Mouse (Mus musculus) spleen, adult 12 weeks (tissue): ENCODE results near the gene Sema3b.

ENCODE experiments used
- DNase-seq: peaks from one replicate; pipeline ENCODE4 v3.0.0; 2022; ENCODE audit warnings: low spot score

The Sema3b gene

DNA sequence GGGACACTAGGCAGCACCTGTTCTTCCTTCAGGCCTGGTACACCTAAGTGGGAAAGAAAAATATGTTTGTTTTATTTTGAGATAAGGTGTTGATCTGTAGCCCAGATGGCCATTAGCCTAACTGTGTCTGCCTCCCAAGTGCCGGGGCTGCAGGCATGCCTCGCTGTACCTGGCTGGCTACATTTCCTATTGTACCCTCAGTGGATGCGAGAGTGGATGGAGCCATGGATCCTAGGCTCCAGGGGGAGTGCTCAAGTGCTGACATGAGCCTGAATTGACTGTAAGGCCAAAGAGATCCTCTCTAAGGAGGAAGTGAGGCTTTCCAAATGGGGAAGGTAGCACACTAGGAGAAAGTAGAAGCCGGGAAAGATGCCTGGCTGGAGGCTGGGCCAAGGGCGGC lies 61.1 kb downstream of the Sema3b start:
- no peak for DNase-seq
